21 mouse cellular contexts compared by ENCODE assay signal in genomic region chr13:45326751-45327150, GRCm38 (mm10).
DNase-seq lines count a peak whose midpoint lies in the region; ATAC-seq and TF ChIP-seq lines count a peak whose summit lies in the region.
"Had no signal": no experiment of that assay in that cellular context is flagged by ENCODE, and none has a peak within 500 bp of the region (broad histone marks: within the 10 kb centered on the region; RNA-seq: fewer than 3 reads in every experiment).

No protein-coding gene starts in this region.

- H3K9ac ChIP-seq in heart, embryonic 12.5 days = no peak overlapping the region
- H3K9ac ChIP-seq: embryonic facial prominence, embryonic 12.5 days; embryonic facial prominence, embryonic 15.5 days; forebrain, postnatal 0 days; hindbrain, embryonic 12.5 days; hindbrain, embryonic 15.5 days had no signal

- 83% methylated on average over 6 of the region's 6 CpGs for WGBS in heart, embryonic 12.5 days
- whole genome bisulfite sequencing in kidney, adult 2 months = 96% methylated on average over 6 of the region's 6 CpGs

- no peak overlapping the region for H3K4me3 ChIP-seq in heart, embryonic 12.5 days
- H3K4me3 ChIP-seq in kidney, adult 2 months (ENCODE audit: insufficient read depth, low read depth, low read length) = no peak overlapping the region
- H3K4me3 ChIP-seq: embryonic facial prominence, embryonic 12.5 days; embryonic facial prominence, embryonic 15.5 days; heart, adult 2 months; heart, embryonic 10.5 days; hindbrain, embryonic 12.5 days; hindbrain, embryonic 15.5 days had no signal

- no peaks in the 10 kb centered on the region for H3K9me3 ChIP-seq in heart, embryonic 12.5 days (replicated peaks)
- H3K9me3 ChIP-seq: embryonic facial prominence, embryonic 12.5 days; embryonic facial prominence, embryonic 15.5 days; heart, embryonic 10.5 days; hindbrain, embryonic 12.5 days; hindbrain, embryonic 15.5 days had no signal

- TF ChIP-seq POLR2A in kidney, adult 2 months (IDR thresholded peaks at IDR 0.05; ENCODE audit: low read depth, low read length) = no peak

- no peak overlapping the region for H3K4me2 ChIP-seq in heart, embryonic 12.5 days
- H3K4me2 ChIP-seq: embryonic facial prominence, embryonic 12.5 days; embryonic facial prominence, embryonic 15.5 days; hindbrain, embryonic 12.5 days; hindbrain, embryonic 15.5 days had no signal

- H3K36me3 ChIP-seq in heart, embryonic 12.5 days = no peaks in the 10 kb centered on the region
- no peaks in the 10 kb centered on the region for H3K36me3 ChIP-seq in kidney, adult 2 months (ENCODE audit: control insufficient read depth, insufficient read depth, low read length)
- H3K36me3 ChIP-seq: embryonic facial prominence, embryonic 12.5 days; embryonic facial prominence, embryonic 15.5 days; heart, embryonic 10.5 days; hindbrain, embryonic 12.5 days; hindbrain, embryonic 15.5 days had no signal

- TF ChIP-seq CTCF in kidney, adult 2 months (conservative IDR thresholded peaks at IDR 0.05; ENCODE audit: insufficient read depth, insufficient read length, low read depth, low read length) = no peak

- H3K27me3 ChIP-seq in heart, embryonic 12.5 days (replicated peaks) = no peaks in the 10 kb centered on the region
- no peaks in the 10 kb centered on the region for H3K27me3 ChIP-seq in kidney, adult 2 months (replicated peaks; ENCODE audit: control insufficient read depth, insufficient read depth, low read length)
- H3K27me3 ChIP-seq: embryonic facial prominence, embryonic 12.5 days; embryonic facial prominence, embryonic 15.5 days; hindbrain, embryonic 12.5 days; hindbrain, embryonic 15.5 days had no signal

- peak; percentile 5 to 8 for DNase-seq in cerebellum, adult 18-20 months
- no peak for DNase-seq in cerebellum, postnatal 4 days (ENCODE audit: low spot score in 2 of 2)
- DNase-seq in heart, adult 11 months = peak; percentile 71
- peak; percentile 8 to 19 for DNase-seq in cerebellum, postnatal 36 days
- DNase-seq in kidney, adult 2 months = no peak
- no peak for DNase-seq in right cerebral cortex, adult 2 months (ENCODE audit: low spot score in 2 of 2)
- DNase-seq: adrenal gland, adult 2 months; adrenal gland, postnatal 14 days; forebrain, postnatal 0 days; gastrocnemius, postnatal 25 days; heart, adult 2 months; kidney, adult 8-10 months had no signal

- ATAC-seq in heart, embryonic 12.5 days (ENCODE audit: insufficient number of reproducible peaks, low FRiP score) = no peak
- ATAC-seq: CD4-positive, CD25-positive, alpha-beta regulatory T cell, adult 4 months; forebrain, embryonic 14.5 days; forebrain, postnatal 0 days; intestine, postnatal 0 days had no signal

- no peak overlapping the region for H3K27ac ChIP-seq in heart, embryonic 12.5 days (ENCODE audit: poor library complexity, severe bottlenecking)
- no peak overlapping the region for H3K27ac ChIP-seq in kidney, adult 2 months (ENCODE audit: insufficient read depth, low read depth, low read length)
- H3K27ac ChIP-seq: embryonic facial prominence, embryonic 12.5 days; embryonic facial prominence, embryonic 15.5 days; heart, adult 2 months; heart, embryonic 10.5 days; hindbrain, embryonic 12.5 days; hindbrain, embryonic 15.5 days had no signal

- peaks cover 3% of the 10 kb centered on the region; the same call in 1 of the 2 replicates for H3K4me1 ChIP-seq in heart, embryonic 12.5 days (replicated peaks)
- no peaks in the 10 kb centered on the region for H3K4me1 ChIP-seq in kidney, adult 2 months (ENCODE audit: control insufficient read depth, insufficient read depth, low read length)
- H3K4me1 ChIP-seq: embryonic facial prominence, embryonic 12.5 days; heart, embryonic 10.5 days; hindbrain, embryonic 15.5 days had no signal

Comparison
In these comparisons a context has a peak if more than half of its experiments do, and no peak if none do; other contexts are left out.
1. DNase-seq: peak in cerebellum, adult 18-20 months (2 of 2), heart, adult 11 months (single experiment) and cerebellum, postnatal 36 days (2 of 2); none in cerebellum, postnatal 4 days (0 of 2), kidney, adult 2 months (single experiment) and right cerebral cortex, adult 2 months (0 of 2).